Mouse (Mus musculus) CH12F3 (cell line): ENCODE data around the gene Npff.

Experiments used
- in situ Hi-C: fragments of 300-500 bp; cut with MboI; formaldehyde crosslinking; loops from 2 replicates; pipeline ENCODE4 v1.14.3; 2020; ENCODE audit warnings: low sequenced_read_pairs

Gene Npff

DNA sequence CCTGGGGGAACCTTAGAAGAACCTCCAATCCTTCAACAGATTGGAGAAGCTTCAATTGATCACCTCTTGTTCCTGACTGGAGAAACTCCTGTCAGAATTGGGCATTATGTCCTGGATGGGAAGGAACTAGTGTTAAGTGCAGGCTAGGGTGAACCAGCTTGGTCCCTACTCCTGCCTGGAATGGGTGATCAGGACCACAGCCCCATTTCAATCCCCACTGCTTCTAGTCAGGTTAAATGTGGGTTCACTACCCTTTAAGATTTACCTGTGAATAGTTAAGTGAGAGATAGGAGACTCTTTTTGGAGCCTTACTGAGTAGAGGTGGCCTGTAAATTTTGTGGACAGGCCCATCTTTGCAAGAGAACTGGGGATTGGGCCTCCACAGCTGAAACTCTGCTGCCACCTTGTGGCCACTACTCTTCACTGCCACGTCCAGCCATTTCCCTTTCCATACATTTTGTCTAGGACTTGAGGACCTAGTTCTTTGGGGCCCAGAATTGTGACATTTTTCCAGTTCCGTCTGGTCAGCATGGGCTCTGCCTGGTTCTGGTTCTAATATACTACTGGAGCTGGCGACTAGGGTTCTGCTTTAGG, at the start of gene Npff:
Gene Npff (minus strand): TSS at position 51 of the 594 bp plus-strand sequence.
- in situ Hi-C loops: no loop called here

GRCm38 (mm10) chr15:102572081-102572480, 47.3 kb upstream of the Npff start:
- in situ Hi-C loops: no loop called here

GRCm38 (mm10) chr15:102567849-102568248, 43.1 kb upstream of the Npff start:
- in situ Hi-C loops: no loop called here

DNA sequence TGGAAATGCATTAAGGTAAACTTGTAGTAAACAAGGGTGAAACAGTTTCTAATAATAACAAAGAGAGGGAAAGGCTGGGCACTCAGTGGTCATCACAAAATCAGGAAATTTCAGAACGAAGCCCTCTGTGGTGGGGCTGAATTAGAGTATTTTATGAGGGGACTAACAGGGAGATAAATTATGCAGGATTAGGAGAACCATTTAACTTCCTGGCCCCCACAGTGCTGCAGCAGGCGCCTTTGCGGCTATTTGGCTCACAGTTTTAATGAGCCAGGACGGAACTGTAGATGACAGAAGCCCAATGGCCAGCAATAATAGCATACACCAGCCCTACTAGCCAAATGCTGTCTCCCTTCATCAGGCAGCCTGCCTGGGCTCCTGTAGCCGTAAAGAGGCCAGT, 38.9 kb upstream of the Npff start:
- in situ Hi-C loops: no loop called here

GRCm38 (mm10) chr15:102563061-102563460, 38.3 kb upstream of the Npff start:
- in situ Hi-C loops: no loop called here

GRCm38 (mm10) chr15:102562491-102562890, 37.7 kb upstream of the Npff start:
- in situ Hi-C loops: no loop called here

DNA sequence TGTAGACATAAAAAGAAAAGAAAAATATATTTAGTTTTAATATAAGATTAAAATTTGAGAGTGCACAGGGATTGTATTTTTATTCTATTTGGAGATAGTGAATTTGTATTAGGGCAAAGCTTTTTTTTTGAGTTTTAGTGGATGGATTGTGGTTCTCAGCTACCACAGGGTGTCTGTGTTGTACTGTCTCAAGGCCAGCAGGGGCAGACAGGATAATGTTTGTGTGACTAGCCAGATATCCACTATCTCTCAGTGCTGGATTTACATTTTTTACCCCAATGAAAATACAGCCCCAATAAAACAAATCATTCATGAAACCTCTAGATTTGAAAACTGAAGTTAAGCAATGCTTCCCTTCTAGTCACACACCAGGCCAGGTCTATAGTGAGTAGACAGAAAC, 32.8 kb upstream of the Npff start:
- in situ Hi-C loops: no loop called here

GRCm38 (mm10) chr15:102555581-102555980, 30.8 kb upstream of the Npff start:
- in situ Hi-C loops: no loop called here

GRCm38 (mm10) chr15:102552599-102552998, 27.9 kb upstream of the Npff start:
- in situ Hi-C loops: no loop called here

DNA sequence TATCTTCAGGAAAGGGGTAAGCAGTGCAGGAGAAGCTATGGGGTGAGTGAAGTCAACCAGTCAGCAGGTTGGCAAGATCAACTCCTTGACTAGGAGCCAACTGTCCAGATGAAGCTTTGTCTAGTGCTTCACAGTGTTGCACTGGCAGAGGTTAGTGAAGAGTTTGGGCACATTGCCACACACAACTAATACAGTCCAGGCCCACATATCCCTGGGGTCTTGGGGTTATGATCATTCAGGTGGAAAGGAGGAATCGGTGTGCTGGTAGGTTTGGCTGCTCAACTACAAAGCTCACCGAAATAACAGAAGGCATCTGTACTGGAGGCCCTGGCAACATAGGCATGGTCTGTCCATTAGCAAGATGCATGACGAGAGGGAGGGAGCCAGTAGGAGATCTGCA, 22.7 kb upstream of the Npff start:
- in situ Hi-C loops: no loop called here

DNA sequence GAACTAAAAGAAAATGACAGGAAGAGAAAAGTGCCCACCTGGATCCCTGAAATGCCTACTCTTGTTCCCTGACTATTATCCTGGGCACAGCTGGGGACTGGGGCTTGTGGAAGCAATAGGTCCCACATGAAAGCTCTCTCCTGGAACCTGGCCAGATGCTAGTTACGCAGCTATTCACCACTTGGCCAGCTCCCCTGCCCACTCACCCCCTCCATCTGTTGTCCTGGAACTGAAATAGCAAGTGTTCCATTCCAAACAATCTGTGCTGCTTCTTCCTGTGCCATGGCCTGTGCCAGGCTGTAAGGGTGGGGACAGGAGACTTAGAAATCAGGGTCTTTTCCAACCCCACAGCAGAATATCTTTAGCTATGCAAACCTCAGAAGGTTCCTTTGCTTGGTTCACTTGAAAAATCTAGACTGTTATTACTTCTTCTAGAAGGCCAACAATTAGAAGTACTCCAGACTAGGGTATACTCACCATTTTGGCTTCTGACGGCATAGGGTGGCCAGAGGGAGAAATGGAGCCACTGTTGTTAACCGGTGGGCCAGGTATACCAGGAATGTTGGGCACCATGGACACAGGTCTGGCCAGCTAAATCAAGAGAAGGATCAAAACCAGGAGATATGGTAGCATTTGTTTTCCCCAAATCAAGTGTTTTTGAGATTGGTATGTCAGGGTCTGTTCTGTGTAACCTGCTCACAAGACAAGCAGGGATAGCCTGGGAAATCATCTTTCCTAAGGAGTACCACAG, 22.1 kb upstream of the Npff start:
- in situ Hi-C loops: no loop called here

DNA sequence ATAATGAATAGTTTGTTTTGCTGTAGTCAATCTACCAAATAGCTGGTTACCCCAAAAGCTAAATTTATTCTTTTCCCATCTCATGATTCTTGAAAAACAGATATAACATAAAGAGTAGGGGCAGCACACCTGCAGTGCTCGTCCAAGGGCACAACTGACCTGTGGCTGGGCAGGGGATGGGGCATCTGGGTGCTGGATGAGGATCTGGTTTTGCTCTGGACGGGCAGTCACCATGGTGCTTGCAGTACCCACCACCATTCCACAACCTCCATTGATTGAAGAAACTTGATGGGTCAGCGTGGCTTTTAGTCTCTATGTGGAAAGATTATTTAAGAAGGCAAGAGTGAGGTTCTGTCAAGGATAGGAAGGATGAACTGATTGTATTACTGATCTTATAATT, 21.5 kb upstream of the Npff start:
- in situ Hi-C loops: no loop called here

DNA sequence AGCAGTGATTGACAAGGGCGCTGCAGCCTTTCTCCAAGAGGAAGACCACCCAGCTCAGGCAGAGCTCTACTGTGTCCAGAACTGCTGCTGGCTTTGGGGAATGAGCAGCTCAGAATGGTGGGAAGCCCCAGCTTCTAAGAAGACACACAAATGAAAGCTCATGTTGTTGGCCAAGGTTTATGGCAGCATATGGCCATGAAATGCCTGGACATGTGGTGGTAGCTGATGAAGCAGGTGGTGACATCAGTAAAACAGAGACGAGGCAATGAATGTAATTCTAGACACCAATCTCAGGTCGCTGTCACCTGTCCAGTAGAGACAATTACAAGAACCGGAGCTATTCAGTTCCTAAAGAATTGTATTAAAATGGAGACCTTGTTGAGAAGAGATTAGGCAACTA, 20.1 kb upstream of the Npff start:
- in situ Hi-C loops: no loop called here

- in situ Hi-C loops: no loop called here
These were observed 9.2 kb upstream of the Npff start for GRCm38 (mm10) chr15:102533926-102534325.

DNA sequence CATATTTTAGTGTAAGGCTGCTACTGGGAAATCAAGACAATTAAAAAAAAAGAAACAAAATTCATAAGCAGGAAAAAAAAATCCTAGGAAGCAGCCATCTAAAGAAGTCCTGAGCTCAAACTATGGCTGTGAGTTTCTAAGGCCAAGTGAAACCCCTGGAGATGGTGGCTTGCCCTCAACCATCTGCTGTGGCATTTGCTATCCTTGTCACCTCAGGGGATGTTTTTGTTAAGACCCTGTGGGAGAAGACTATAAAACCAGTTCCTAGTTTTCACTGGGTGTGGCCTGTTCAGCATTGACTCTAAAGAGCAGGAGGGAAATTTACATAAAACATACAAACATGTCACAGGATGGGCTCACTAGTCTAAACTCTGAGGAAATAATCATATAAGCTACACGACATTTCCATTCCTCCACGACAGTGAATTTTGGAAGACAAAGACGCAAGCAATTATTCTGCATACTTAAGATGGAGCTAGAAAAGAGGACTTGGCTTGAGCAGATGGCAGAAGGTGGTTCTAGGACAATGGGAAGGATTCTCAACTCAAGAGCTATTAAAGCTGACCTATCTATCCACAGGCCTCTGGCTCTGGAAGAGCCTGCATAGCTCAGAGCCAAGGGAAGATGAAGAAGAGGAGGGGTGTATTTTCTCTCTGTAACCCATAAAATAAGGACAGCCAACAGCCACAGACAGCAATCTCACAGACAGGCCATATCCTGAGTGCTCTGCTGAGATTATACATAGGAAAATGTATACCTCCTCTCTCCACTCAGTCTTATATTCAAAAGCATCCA, 7.6 kb upstream of the Npff start:
- in situ Hi-C loops: no loop called here

GRCm38 (mm10) chr15:102531586-102531985, 6.8 kb upstream of the Npff start:
- in situ Hi-C loops: no loop called here

DNA sequence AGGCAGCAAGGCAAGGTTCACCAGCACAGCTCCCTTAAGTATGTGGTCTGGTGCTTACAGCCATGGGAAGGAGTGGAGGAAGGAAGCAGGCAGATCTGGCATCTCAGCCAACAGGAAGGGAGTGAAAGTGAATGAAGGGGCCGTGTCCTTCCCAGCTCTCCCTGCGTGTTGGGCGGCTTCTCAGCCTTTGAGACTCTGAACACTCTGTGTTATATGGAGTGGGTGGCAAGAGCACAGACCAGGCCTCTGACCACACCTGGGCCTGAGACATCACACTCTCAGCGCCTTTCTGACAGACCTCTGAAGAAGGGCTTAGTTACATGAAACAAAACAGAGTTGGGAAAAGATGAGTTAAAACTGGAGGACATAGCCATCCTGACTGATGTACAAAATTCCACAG, 5.8 kb upstream of the Npff start:
- in situ Hi-C loops: no loop called here

DNA sequence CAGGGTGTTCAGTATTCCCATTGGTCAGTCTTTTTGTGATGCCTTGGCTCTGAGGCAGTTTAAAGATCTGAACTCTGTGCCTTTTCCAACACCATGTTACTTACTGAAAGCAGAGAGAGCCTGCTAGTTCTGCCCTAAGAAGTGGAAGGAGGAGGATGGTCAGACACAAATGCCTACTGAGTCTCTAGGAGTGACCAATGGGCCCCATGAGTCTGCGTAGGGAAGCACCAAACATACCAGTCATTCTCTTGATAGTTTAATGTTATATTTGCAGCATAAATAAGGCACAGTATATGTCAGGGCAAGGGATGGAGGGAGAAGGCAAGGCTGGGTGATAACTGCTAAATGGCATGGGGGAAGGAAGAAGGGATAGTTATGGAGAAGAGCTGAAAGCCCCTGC, 3.7 kb upstream of the Npff start:
- in situ Hi-C loops: no loop called here

DNA sequence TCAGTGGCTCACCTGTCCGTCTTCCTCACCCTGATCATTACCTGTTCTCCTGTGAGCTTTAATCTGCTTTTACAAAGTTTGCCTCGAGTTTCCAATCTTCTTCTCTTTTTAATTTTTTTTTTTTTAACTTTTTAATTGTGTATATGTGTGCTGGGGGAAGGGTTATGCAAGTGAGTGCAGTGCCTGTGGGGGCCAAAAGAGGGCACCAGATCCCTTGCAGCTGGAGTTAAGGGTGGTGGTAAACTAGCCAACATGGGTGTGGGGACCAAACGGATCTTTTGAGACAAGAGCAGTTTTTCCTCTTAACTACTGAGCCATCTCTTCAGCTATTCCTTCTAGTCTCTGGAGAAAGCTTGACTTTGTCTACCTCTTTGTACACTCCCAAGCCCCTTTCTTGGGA, 3.2 kb upstream of the Npff start:
- in situ Hi-C loops: no loop called here

GRCm38 (mm10) chr15:102526111-102527002, 1.6 kb upstream of the Npff start:
- in situ Hi-C loops: no loop called here

GRCm38 (mm10) chr15:102521480-102521879, 3.3 kb downstream of the Npff start:
- in situ Hi-C loops: no loop called here
